Mouse (Mus musculus) frontal cortex, adult (tissue): ENCODE data around the gene Msrb3.

Experiments used
- ATAC-seq: cut with Nextera tagmentation; 2 replicates; pipeline ENCODE4 v1.9.2; 2017; ENCODE audit warnings: mild to moderate bottlenecking, moderate library complexity, mixed read lengths; ENCODE audit not compliant: low TSS enrichment

Msrb3 gene

GRCm38 (mm10) chr10:120861674-120862073 lies 37.2 kb downstream of the Msrb3 start:
- ATAC-seq, result no peak

GRCm38 (mm10) chr10:120861194-120861593 lies 37.7 kb downstream of the Msrb3 start:
- no peak for ATAC-seq

GRCm38 (mm10) chr10:120857531-120858001 lies 41.3 kb downstream of the Msrb3 start:
- peak; percentile 92 for ATAC-seq

GRCm38 (mm10) chr10:120854329-120854728 lies 44.6 kb downstream of the Msrb3 start:
- ATAC-seq, result no peak

- no peak for ATAC-seq
Observed at GRCm38 (mm10) chr10:120853816-120854215, 45.1 kb downstream of the Msrb3 start.

GRCm38 (mm10) chr10:120851196-120851781 lies 47.6 kb downstream of the Msrb3 start:
- peak; percentile 93 for ATAC-seq

GRCm38 (mm10) chr10:120850391-120851195 lies 48.3 kb downstream of the Msrb3 start:
- no peak for ATAC-seq

- no peak for ATAC-seq
Observed at GRCm38 (mm10) chr10:120848677-120849076, 50.2 kb downstream of the Msrb3 start.

GRCm38 (mm10) chr10:120847785-120848184 lies 51.1 kb downstream of the Msrb3 start:
- no peak for ATAC-seq

- no peak for ATAC-seq
Observed at GRCm38 (mm10) chr10:120839966-120840365, 58.9 kb downstream of the Msrb3 start.

GRCm38 (mm10) chr10:120834531-120834930 lies 64.4 kb downstream of the Msrb3 start:
- no peak for ATAC-seq

GRCm38 (mm10) chr10:120833836-120834235 lies 65.1 kb downstream of the Msrb3 start:
- ATAC-seq, result no peak

GRCm38 (mm10) chr10:120827761-120828160 lies 71.1 kb downstream of the Msrb3 start:
- ATAC-seq, result no peak

- 0 out of 2 replicates have a peak, but pooled peaks have one; percentile 47 for ATAC-seq
Observed at GRCm38 (mm10) chr10:120826795-120827669, 71.9 kb downstream of the Msrb3 start.

- ATAC-seq, result no peak
Observed at GRCm38 (mm10) chr10:120826381-120826780, 72.5 kb downstream of the Msrb3 start.

GRCm38 (mm10) chr10:120825594-120825993 lies 73.3 kb downstream of the Msrb3 start:
- no peak for ATAC-seq

- no peak for ATAC-seq
Observed at GRCm38 (mm10) chr10:120821491-120822358, 77.2 kb downstream of the Msrb3 start.

- no peak for ATAC-seq
Observed at GRCm38 (mm10) chr10:120820781-120821300, 78.1 kb downstream of the Msrb3 start.

GRCm38 (mm10) chr10:120815290-120815689 lies 83.6 kb downstream of the Msrb3 start:
- no peak for ATAC-seq

- ATAC-seq, result 0 out of 2 replicates have a peak, but pooled peaks have one; percentile 38
Observed at GRCm38 (mm10) chr10:120811796-120812443, 87.0 kb downstream of the Msrb3 start.
